Mouse (Mus musculus): Measurements from ENCODE around the gene Lcn9.

The Lcn9 gene

DNA sequence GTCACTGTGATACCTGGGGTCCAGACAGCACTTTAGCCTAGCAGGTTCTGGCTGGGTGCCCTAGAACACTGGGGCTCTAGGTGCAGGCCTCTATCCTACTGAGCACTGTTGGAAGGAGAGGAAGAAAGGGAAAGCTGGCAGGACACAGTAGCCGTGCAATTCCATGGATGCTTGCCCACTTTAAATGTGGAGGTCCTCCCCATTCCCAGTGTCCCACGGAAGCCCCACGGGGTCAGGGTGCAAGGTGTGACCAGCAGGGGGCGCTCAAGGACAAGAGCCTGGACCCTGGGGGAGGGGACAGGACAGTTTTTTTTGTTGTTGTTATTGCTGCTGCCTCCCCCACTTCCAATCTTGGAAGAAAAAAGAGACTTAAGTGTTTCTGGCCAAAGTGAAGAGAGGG is 27.4 kb downstream of the Lcn9 start:
- peak; percentile 42 for DNase-seq (ENCODE audit: low spot score)

DNA sequence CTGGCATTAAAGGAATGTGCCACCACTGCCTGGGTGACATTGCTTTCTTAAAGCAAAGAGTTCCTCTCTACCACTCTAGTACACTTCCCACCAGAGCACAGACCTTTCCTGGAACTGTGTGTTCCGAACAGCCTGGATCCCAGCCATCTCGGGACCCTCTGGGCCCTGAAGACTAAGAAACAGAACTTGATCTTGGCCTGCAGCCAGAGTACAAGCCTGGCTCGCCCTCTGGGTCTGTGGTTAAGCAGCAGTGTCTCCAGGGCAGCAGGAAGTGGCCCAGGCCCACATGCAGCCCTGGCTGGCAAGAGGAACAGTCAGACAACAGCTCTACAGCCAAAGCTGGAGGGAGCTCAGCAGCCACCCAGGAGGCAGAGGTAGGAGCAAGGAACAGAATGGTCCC is 29.7 kb downstream of the Lcn9 start:
- peak; percentile 30 for DNase-seq (ENCODE audit: low spot score)

DNA sequence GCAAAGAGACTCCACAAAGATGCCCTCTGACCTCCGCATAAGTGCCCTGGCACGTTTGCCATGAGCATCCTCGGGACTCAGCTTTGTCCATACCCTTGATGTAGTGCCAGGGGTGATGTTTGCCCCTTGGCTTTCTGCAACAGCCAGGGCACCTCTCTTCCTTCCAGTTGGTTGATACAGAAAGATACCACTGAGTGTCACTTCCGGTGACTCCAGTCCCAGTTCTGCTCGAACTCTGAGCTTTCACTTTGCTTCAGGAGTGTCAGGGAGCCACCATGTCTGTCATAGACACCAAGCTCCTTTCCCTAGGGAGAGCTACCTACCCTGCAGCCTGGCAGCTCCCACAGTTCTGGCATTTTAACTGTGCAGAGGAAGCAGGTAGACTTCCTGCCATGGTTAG is 31.0 kb downstream of the Lcn9 start:
- DNase-seq (ENCODE audit: low spot score) = no peak

DNA sequence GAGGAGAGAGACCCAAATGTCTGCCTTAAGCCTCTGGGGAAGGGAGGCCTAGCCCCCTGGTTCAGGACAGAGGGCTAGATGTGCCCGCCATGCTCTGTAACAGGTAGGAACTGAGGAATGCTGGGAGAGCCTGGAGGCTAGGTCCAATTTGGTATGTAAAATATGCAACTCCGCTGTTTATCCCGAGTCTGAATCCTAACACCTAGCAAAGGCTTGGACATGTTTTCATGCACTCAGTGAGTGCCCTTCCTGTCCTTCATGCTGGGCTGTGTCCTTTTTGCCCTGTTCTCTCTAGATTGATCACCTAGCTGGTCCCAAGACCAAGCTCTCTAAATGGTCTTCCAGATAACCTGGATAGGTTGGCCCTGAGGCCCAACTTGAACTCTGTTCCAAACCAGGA is 36.9 kb downstream of the Lcn9 start:
- DNase-seq (ENCODE audit: low spot score) = no peak

DNA sequence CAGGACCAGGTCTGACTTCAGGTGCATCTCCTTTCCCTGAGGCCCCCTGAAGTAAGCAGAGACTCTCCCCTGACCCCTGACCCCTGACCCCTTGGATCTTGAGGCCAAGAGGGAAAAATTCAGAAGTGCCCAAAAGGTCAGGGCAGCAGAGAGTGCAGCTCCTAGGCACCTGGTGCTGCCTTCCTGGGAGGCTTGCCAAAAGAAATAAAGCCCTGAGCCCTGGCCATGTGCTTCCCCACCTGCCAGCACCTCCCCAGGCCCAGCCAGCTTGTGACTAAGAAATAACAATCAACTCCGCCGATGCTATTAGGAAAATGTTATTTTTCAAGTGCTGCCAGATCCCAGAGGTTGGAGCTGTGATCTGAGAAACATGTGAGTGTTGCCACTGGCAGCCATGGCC is 39.1 kb downstream of the Lcn9 start:
- peak; percentile 57 for DNase-seq (ENCODE audit: low spot score)

DNA sequence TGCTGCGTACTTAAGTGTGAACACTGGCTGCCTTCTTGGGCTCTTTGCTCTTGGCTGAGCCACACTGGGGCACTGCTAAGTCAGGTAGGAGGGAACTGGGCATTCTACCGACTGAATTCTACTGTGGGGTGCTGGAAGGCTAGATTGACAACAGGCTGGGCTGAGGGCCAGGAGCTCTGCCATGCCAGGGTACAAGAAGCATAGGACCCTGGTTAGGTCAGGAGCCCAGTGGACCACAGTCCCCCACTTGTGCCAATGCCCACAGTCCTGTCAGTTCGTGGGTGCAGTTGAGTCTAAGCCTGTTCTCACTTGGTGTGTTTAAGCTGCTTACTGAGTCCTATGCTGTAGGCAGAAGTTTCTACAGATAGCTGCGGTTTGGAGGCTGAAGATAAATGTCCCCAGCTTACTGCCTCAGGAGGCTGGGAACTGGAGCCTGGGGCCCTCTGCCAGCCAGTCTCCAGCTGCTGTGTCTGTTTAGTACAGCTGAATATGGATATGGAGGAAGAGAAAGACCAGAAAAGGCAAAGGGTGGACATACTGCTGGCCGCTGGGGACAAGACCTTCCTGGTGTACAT is 39.8 kb downstream of the Lcn9 start:
- DNase-seq (ENCODE audit: low spot score) = peak; percentile 18

DNA sequence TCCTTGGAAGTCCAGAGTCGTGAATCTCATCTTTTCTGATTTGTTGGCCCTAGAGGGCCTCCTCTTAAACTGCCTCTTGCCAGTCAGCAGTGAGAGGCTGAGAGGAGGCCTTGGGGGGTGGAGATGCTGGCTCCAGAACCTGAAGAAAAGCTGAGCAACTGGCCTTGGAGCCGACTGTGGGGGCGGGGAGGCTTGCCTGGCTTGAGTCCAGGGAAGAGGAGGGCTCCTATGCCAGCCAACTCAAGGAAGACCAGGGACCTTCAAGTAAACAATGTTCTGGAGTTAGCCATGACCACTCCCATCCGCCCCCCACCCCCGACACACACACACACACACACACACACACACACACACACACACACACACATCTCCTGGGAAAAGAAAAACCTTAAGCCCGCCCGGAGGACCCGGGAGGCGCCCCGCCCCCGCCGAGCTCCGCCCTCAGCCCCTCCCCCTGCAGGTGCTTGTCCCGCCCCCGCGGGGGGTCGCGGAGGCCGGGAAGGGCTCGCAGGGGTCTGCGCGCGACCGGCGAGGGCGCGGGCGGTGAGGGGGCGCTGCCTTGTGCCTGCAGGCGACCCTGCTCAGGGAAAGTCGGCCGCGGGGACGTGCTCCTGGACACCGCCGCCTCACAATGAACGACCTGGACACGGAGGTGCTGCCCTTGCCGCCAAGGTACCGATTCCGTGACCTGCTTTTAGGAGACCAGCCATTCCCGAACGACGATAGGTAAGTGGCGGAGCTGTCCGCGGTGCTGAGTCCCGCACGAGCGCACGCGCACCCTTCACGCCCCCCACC is 40.6 kb downstream of the Lcn9 start, which contains the start of gene Kcnt1:
Gene Kcnt1 (plus strand): TSS at position 398 of the 795 bp plus-strand sequence.
- DNase-seq (ENCODE audit: low spot score) = peak; percentile 64

DNA sequence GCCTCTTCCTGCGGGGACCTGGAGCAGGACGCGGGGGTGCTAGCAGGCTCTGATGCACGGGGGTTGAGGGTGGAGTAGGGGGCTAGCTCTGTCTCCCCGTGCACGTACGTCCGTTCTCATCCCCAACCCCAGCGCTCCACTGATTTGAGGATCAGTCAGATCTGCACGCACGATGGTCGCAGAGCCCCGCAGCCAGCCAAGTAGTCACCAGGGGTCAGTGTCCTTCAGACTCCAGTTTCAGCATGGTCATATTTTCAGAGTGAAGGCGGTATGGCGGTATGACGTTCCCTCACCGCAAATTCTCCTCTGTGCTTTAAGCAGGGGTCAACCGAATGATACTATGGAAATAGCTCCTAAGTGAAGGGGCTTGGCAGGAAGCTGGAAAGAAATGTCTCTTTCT is 41.3 kb downstream of the Lcn9 start:
- DNase-seq (ENCODE audit: low spot score) = peak; percentile 32

DNA sequence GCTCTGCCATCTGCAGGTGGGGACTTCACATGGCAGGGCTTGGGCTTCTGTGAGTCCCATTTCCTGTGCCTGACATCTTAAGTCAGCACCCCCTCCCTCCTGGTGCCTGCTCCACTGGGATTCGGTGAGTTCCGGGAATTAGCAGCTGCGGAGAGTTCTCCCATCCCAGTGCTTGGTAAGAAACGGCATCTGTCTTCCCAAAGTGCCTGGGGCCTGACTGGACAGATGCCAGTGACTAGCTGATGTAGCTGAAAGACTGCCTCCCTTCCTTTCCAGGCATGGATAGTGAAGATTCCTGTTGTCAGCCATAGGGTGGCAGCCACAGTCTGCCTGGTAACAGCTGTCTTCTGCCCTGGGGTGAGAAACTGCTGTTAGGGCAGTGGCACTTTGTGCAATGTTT is 42.5 kb downstream of the Lcn9 start:
- peak; percentile 87 for DNase-seq (ENCODE audit: low spot score)

DNA sequence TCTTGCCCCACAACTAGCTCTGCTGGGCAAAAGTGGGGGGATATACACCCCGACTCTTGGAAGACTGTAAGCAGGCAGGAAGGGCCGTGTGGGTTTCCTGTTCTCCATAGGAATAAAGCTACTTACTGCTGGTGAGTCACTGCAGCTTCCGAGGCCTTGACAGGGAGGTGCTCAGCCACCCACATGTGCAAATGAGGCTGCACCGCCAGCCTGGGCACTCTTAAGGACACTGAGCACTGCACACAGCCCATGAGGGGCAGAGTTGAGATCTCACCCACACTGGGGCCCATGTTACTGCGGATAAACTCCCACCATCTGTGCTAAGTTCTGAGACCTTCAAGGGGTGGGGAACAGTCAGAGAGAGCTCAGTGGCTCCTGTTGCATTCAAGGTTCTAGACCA is 43.7 kb downstream of the Lcn9 start:
- no peak for DNase-seq (ENCODE audit: low spot score)
